Mouse (Mus musculus) mature B cell (primary cell): ENCODE data around the gene Fgfr4.

Source experiments
- in situ Hi-C: fragments of 300-500 bp; cut with MboI; formaldehyde crosslinking; loops from 2 replicates; pipeline ENCODE4 v1.14.3; 2019

Fgfr4 gene

GRCm38 (mm10) chr13:55152621-55153415, at the start of gene Fgfr4:
TSS of gene Fgfr4 (plus strand) at chr13:55152640.
- in situ Hi-C loops, result no loop called here

GRCm38 (mm10) chr13:55103351-55103750, 49.1 kb upstream of the Fgfr4 start:
- in situ Hi-C loops, result no loop called here

- in situ Hi-C loops, result no loop called here
These were observed 47.1 kb upstream of the Fgfr4 start, which contains the start of gene Zfp346 for GRCm38 (mm10) chr13:55105045-55105952. TSS of gene Zfp346 (plus strand) at chr13:55105311.

- in situ Hi-C loops, result no loop called here
These were observed 46.3 kb upstream of the Fgfr4 start for GRCm38 (mm10) chr13:55105953-55106691.

GRCm38 (mm10) chr13:55107116-55107515, 45.3 kb upstream of the Fgfr4 start:
- in situ Hi-C loops, result no loop called here

GRCm38 (mm10) chr13:55107694-55108093, 44.7 kb upstream of the Fgfr4 start:
- in situ Hi-C loops, result no loop called here

GRCm38 (mm10) chr13:55114375-55114774, 38.1 kb upstream of the Fgfr4 start:
- in situ Hi-C loops, result no loop called here

- in situ Hi-C loops, result no loop called here
These were observed 27.5 kb upstream of the Fgfr4 start for GRCm38 (mm10) chr13:55124903-55125302.

- in situ Hi-C loops, result no loop called here
These were observed 19.0 kb upstream of the Fgfr4 start, which contains the start of gene Gm17617 for GRCm38 (mm10) chr13:55133448-55133847. TSS of gene Gm17617 (minus strand) at chr13:55133548.

GRCm38 (mm10) chr13:55135382-55135781, 17.1 kb upstream of the Fgfr4 start:
- in situ Hi-C loops, result no loop called here

- in situ Hi-C loops, result no loop called here
These were observed 12.2 kb upstream of the Fgfr4 start for GRCm38 (mm10) chr13:55140271-55140670.

- in situ Hi-C loops, result no loop called here
These were observed 1.5 kb downstream of the Fgfr4 start for GRCm38 (mm10) chr13:55153951-55154350.

GRCm38 (mm10) chr13:55162365-55162764, 9.9 kb downstream of the Fgfr4 start:
- in situ Hi-C loops, result no loop called here

GRCm38 (mm10) chr13:55163553-55163952, 11.1 kb downstream of the Fgfr4 start:
- in situ Hi-C loops, result no loop called here

- in situ Hi-C loops, result no loop called here
These were observed 13.4 kb downstream of the Fgfr4 start for GRCm38 (mm10) chr13:55165831-55166339.

GRCm38 (mm10) chr13:55166806-55167725, 14.6 kb downstream of the Fgfr4 start:
- in situ Hi-C loops, result no loop called here

GRCm38 (mm10) chr13:55167798-55168197, 15.4 kb downstream of the Fgfr4 start:
- in situ Hi-C loops, result no loop called here

GRCm38 (mm10) chr13:55168255-55168654, 15.8 kb downstream of the Fgfr4 start:
- in situ Hi-C loops, result no loop called here

GRCm38 (mm10) chr13:55168958-55169369, 16.5 kb downstream of the Fgfr4 start:
- in situ Hi-C loops, result no loop called here

GRCm38 (mm10) chr13:55171517-55172335, 19.3 kb downstream of the Fgfr4 start:
- in situ Hi-C loops, result loop anchor here (10.0 kb wide), 1 partner anchor 367 kb away; no protein-coding TSS in a partner anchor
